Mouse (Mus musculus): ENCODE data around the gene Lrp10.

The Lrp10 gene

DNA sequence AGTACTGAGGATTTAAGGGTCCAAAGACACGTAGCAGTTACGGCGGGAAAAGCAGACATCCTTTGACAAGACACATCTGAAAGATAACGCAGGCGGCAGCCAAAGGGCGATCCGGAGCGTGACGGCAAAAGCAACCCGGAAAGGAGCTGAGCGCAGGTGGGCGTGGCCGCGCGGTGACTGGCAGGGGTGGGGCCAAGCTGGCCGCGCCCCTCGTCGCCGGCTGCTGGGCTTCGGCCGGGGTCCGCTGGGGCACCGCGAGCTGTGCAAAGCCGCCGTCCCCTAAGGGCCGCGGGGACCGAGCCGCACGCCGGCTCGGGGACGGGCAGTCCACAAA is at the start of gene Lrp10:
Gene Lrp10, plus strand, starts transcription at position 179 of the 334 bp plus-strand sequence.
- DNase-seq (ENCODE audit: low spot score in 2 of 2) = peak; percentile 94 to 98

DNA sequence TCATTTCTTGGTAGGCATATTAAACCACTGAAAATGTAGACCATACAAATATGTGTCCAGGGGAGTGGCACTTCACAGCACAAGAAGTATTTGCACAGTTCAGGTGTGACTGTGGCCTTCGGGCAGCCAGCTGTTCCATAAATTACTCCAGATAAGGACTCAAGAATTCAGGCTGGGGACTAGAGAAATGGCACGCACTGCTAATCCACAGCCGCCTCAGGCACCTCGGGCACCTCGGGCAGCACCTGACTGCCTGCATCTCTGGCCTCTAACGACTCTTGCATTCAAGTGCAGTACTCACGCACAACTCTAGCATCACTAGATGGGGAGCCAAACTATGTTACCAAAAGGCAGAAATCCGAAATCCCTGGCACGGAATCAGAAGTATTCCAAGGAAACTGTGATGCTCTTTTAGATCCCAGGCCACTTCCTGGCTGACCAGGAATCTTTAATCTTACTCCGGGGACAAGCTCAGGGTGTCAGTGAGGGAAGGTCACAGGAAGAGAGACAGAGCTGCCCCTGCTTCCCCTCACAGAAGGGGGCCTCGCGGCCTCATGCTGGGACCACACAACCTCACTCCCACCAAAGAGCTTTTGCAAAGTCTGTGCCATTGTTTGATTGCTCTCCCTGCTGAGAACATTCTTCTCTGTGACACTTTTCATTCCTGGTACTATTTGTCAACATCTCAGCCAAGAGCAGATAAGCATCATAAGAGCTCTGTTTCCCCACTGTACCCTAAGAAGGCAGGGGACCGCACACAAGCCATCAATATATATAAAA is 48.5 kb upstream of the Lrp10 start:
- no peak for DNase-seq (ENCODE audit: low spot score in 2 of 2)

DNA sequence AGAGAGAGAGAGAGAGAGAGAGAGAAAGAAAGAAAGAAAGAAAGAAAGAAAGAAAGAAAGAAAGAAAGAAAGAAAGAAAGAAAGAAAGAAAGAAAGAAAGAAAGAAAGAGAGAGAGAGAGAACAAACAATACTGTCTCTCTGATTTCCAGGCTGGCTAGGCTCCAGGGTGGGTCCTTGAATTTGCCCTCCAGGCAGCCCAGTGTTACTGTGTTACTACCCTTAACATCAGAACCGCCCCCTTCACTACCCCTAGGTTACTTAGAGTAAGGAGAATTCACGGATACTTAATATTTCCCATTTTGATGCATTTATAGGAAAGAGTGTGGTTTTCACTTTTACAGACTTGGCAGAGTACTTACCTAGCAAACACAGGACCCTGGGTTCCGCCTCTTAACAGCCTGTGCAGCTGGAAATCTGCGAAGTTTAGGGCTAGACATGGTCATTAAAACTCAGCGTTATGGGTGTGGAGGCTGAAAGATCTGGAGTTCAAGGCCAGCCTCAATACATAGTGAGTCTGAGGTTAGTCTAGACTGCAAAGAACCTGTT is 47.6 kb upstream of the Lrp10 start:
- DNase-seq (ENCODE audit: low spot score in 2 of 2) = no peak

DNA sequence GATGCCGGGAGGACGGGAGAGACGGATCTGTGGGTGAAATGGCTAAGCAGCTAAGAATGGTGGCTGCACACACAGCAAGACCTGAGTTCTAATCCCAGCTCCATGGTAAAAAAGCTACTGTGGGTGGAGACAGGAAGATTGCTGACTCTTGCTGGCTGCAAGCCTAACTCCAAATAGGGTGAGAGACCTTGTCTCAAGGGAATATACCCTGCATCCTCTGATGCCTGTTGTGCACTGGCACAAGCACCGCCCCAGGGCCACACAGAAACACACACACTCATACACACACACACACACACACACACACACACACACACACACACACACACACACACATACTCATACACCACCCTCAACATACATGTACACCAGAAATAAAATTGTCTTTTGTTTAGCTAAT is 47.1 kb upstream of the Lrp10 start:
- DNase-seq (ENCODE audit: low spot score in 2 of 2) = no peak

DNA sequence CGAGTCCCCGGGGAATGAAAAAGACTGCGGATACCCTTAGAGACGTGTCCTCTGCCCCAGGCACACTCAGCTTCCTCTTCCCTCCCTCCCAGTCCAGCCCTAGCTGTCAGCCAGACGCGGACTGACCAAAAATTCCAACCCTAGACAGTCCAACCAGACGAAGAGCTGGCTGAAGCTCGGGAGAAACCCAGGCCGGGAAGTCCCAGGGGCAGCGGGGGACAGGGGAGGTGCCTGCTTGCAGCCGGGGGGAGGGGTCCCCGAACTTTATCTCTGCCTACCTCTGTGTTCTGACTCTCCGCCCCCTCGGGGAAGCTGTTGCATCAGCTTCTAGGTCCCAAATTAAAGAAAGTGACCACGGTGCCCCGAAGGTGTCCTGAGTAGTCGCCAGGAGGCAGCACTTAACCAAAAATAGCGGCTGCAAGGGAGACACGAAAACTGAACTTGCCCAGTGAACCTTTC is 46.3 kb upstream of the Lrp10 start, which contains the start of gene Slc7a7:
Gene Slc7a7, minus strand, starts transcription at position 158 of the 459 bp plus-strand sequence.
- peak; percentile 62 to 79 for DNase-seq (ENCODE audit: low spot score in 2 of 2)

DNA sequence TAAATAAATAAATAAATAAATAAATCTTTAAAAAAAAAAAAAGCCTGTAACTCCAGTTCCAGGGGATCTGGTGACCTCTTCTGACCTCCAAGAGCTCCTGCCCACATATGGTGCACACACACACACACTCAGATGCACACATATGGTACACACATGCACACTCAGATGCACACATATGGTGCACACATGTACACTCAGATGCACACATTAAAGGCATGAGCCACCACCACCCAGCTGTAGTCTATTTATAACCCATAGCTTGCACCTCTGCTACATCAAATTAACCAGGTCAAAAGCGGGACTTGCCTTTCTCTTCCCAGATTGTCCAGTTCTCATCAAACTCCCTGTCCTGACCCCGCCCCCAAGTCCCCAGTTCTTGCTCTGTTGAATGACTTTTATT is 42.9 kb upstream of the Lrp10 start:
- DNase-seq (ENCODE audit: low spot score in 2 of 2) = no peak

DNA sequence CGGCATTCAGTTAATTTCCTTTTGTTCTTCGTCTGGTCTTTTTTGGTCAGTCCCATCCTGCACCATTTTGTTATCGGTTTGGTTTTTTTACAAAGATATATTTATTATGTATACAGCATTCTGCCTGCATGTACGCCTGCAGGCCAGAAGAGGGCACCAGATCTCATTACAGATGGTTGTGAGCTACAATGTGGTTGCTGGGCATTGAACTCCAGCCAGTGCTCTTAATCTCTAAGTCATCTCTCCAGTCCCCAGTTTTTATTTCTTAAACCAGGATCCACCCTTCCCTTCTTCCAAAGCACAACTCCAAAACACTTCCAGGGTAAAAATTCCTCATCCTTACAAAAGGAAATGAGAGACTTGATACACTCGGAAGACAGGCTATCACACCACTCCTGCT is 40.5 kb upstream of the Lrp10 start:
- peak in 1 of 2 experiments; percentile 47 for DNase-seq (ENCODE audit: low spot score in 2 of 2)

DNA sequence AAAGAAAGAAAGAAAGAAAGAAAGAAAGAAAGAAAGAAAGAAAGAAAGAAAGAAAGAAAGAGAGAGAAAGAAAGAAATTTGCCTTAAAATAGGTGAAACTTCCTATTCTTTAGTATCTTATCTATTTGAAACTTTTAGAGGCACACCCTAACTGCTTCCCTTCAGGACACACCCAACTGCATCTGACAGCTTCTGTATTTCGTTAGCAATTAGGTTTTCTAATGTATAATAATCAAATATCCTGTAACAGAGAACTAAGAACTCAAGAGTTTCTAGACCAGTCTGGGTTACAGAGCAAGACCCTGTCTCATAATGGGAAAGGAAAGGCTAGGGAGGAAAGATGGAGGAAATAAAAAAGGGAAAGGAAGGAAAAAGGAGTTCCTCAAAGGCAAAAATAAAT is 39.3 kb upstream of the Lrp10 start:
- no peak for DNase-seq (ENCODE audit: low spot score in 2 of 2)

DNA sequence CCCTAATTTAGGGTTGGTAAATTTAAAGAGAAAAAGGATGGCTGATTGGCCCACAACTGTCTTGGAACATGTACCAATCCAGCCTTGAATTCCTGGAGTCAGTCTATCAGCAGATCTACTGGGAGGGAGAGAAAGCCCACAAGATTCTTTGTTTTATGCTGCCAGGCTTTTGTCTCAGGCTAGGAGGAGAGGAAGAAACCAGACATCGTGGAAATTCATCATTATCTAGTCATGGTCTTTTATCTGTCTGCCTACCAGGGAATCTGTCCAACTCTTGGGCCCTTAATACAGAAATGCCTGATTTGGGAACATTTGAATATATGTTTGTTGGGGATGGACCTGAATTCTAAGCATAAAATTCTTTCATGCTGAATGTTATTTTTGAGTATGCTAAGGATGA is 38.4 kb upstream of the Lrp10 start:
- DNase-seq (ENCODE audit: low spot score in 2 of 2) = no peak

DNA sequence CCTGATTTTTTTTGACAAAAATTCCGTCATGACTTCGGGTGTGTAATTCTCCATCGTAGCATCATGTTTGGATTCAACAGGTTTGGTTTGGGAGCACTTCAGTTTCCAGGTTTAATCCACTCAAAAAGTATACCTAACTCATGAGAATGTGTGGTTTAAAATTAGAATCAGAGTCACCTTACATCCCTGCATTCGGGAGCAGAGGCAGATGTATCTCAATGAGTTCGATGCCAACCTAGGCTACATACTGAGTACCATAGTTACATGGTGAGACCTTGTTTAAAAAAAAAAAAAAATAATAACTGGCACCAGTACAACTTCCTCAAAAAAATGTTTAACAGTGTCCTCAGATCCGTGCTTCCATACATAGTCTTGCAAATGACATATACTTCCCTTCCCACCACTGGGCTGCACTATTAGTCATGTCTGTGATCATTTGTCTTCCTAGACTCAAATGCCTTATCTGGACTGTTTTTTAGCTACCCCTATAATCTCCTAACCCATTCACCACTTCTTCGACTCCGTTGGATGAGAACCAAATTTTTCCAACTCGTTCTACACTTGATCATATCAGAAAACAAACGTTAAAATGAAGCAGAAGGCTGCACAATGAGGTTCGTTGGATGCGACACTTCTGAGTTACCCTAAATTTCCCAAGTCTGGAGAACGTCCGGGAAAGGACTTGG is 37.8 kb upstream of the Lrp10 start:
- no peak for DNase-seq (ENCODE audit: low spot score in 2 of 2)

DNA sequence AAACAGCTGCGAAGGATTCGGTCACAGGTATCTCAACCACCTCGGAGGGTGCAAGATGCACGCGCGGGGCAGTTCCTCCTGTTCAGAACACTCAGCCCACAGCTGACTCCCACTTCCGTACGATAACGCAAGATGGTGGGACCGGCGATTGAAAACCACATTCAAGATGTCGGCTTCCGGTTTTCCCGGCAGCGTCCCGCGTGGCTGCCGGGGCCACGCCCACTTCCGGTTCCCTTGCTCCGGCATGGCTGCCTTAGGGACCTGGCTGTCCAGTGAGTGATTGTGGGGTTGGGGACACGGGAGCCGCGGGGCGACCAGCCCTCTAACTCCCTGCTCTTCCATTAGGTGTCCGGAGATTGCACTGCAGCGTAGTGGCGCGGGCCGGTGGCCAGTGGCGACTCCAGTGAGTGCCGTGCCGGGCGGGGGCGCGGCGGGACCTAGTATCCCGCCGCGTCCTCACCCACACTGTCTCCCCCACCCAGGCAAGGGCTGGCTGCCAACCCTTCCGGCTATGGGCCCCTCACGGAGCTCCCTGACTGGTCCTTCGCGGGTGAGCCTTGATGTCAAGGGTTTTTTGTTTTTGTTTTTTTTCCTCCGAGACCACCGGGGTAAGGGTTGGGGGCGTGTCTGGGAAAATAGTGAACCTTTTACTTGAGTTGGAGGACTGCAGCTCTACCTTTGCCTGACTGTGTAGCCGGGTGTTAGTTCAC is 37.1 kb upstream of the Lrp10 start, which contains the start of gene Mrpl52:
Gene Mrpl52, plus strand, starts transcription at position 221 of the 710 bp plus-strand sequence.
- peak; percentile 91 to 93 for DNase-seq (ENCODE audit: low spot score in 2 of 2)

DNA sequence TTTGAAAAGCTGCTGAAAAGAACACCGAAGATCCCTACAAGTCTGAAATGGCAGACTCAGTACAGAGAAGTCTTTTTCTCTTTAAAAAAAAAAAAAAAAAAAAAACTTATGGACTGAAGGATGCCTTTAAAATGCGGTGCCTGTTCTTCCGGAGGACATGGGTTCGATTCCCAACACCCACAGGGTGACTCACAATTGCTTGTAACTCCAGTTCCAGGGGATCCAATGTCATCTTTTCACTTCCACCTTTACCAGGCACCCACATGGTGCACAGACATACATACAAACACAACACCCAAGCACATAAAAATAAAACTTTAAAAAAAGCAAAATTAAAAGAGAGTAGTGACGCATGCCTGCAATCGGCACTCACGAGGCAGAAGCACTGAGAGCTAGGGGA is 36.2 kb upstream of the Lrp10 start:
- no peak for DNase-seq (ENCODE audit: low spot score in 2 of 2)

DNA sequence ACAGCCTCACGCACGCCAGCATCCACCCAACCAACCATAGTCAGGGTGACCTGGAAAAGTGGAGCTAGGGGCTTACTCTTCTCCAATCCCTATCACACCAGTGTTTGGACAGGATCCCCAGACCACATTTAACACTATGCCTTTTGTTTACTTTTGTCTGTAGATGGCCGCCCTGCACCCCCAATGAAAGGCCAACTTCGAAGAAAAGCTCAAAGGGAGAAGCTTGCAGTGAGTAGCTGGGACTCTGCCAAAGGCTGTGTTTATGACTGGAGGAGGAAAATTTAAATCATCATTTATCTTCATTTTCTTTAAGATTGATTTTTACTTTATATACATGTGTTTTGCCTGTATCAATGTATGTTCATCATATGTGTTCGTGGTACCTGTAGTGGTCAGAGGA is 35.5 kb upstream of the Lrp10 start:
- DNase-seq (ENCODE audit: low spot score in 2 of 2) = no peak

DNA sequence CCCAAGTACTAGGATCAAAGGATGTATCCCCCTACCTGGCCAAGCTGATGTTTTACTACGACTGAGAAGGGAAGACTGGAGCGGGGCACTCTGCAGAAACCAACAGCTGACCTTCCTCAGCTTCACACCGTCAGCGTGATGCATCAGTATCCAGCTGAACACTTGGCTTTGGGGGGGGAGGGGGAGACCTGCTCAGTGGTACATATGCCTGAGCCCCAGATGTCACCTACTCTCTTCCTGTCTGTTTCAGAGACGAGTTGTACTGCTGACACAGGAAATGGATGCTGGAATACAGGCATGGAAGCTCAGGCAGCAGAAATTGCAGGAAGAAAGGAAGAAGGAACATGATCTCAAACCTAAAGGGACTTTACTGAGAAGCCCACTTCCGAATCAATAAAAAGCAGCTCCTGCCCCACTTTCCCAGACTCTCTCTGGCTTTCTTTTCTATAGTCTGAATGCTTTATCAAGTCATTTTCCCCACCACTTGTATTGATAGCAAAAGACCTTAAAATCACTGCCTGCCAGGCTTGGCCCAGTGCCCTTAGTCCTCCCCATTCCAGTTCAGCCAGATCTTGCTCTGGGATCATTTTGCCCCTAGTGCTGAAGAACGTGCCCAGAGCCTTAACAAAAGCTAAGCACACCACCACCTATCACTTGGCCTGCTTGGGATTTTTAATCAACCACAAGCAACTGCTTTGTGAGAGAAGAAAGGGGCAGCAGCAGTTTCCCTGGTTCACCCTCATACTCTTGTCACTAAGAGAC is 34.4 kb upstream of the Lrp10 start:
- DNase-seq (ENCODE audit: low spot score in 2 of 2) = no peak

DNA sequence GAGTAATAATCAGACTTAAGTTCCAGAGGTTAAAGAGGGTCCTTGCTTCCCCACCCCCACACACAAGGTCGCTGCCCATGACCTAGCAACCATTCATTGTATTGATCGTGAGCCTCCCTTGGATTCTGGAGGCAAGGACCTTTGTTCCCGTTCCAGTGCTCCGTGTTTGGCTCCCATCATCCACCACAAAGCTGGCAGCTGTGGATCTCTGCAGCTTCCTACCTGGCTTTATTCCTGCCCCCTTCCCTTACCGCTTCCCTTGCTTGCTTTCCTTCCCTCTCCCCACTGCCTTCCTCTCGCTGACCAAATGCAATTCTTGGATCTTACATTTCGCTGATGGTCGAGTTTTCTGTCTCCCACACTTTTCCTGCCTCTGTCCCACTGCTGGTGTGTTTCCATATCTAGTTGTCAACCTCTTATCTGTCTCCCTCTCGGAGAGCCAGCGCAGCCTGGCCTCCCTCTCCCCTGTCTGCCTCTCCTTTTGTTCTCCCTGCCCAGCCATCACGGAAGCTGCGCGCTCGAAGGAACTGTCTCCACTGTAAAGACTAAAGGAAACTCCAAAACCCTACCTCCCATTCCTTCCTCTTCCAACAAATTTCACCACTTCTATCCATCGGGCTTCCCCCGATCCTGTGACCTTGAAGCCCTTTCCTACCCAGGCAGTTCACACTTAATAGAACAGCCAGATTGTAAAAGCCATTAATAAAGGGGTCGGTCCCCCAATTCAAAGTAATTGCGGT is 33.4 kb upstream of the Lrp10 start:
- no peak for DNase-seq (ENCODE audit: low spot score in 2 of 2)

DNA sequence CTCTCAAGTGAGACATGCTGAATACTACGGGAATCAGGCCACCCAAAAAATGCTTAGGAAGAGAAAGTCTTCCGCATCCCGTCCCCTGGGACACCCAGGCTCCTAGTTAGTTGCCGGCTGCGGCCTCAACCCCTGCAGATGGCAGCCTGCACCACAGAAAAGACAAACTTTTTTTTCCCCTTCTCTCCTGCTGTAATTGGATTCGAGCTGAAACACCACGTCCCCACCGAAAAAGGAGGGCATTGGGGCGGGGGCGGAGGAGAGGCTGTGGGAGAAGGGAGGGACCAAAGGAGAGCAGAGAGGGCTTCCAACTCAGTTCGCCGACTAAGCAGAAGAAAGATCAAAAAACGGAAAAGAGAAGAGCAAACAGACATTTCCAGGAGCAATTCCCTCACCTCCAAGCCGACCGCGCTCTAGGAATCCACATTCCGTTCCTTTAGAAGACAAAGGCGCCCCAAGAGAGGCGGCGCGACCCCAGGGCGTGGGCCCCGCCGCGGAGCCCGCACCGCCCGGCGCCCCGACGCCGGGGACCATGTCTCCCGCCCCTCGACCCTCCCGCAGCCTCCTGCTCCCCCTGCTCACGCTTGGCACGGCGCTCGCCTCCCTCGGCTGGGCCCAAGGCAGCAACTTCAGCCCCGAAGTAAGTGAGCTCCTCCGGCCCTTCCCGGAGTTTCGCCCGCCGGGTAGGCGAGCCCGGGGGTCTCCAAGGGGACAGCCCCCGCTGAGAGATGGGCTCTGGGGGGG is 32.4 kb upstream of the Lrp10 start, which contains the start of gene Mmp14:
Gene Mmp14, plus strand, starts transcription at position 279 of the 744 bp plus-strand sequence.
- peak; percentile 45 to 80 for DNase-seq (ENCODE audit: low spot score in 2 of 2)

DNA sequence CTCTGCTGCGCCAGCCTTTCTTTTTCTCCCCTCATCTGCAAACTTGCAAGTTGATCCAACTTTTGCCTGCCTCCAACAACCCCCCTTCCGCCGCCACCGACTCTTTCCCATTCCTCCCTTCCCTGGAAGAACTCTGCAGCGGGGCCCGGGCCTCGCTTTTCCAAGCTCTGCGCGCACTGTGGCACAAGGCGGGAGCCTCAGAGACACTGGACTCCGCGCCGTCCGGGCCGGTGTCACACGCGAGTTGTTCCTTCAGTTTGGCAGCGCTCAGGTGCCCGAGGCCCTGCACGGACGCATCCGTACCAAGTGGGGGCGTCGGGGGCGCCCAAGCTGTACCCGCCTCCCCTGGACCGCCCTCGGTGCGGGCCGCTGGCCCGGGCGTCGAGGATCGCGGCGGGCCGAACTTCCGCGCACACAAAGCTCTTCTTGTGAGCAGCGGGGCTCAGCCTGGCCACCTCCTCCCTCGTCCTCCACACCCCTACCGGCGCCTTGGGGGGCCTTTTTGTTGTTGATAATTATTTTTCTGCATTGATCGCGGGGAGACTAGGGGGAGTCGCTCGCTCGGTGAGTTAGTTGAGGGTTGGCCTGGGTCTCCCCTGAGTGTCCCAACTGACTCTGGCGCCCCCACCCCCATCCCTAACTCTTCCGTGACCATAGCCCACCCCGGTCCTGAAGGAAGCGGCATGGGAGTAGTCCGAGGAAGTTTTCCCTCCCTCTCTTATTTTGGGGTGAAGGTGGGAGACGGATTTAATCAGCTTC is 31.7 kb upstream of the Lrp10 start:
- peak; percentile 60 to 83 for DNase-seq (ENCODE audit: low spot score in 2 of 2)

DNA sequence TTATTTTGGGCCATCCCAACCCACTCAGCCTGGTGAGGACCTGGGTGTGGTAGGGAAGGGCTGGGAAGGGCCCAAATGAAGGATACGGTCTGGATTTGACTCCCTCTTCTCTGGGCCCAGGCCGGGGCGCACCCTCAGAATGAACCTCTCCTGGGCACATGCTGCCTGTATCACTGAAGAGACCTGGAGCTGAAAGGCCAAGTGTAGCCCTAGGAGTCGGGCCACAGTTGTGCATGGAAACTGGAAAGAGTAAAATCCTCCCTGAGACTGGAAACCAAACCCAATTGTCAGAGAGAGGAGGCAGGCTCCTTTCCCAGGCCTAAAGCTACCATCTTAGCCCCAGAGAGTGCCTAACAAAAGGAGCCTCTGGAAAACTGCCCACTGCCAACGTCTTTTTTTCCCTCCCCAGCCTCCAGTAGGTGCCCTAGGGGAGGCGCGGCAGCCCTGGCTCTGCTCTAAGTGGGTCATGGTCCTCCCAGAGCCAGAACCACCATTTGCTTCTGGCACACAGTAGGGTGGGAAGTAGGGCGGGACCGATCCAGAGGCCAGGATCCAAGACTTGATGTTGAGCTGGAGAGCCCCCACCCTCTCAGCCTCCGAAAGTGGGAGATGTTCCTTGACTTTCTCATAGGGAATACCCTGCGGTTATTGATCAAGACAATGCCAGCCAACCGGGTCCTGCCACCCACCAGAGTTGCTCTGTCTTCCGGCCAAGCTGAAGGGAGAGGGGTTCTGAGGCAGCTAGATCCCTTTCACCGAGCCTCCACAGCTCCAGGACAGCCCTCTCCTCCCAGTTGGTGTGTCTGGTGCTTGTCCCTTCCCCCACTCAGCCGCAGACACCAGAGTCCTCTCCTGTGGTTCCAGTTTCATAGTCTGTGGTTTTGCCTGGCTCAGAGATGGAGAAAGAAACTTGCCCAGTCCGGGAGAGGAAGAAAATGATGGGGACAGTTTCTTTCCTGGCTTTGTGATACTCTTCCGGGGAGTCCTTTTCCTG is 30.8 kb upstream of the Lrp10 start:
- peak in 1 of 2 experiments; percentile 69 for DNase-seq (ENCODE audit: low spot score in 2 of 2)
